Mouse (Mus musculus) liver, postnatal 0 days (tissue): ENCODE data around the gene Pde6h.

Experiments used
- CTCF ChIP-seq: sonication (generic); IDR thresholded peaks from 2 replicates; pipeline ENCODE4 v1.5.1; 2016; ENCODE audit warnings: antibody characterized with exemption, low read depth
- EP300 ChIP-seq: IDR thresholded peaks from 2 replicates; pipeline ENCODE4 v1.6.1; 2016; ENCODE audit warnings: antibody characterized with exemption, low read depth, mild to moderate bottlenecking

DNA sequence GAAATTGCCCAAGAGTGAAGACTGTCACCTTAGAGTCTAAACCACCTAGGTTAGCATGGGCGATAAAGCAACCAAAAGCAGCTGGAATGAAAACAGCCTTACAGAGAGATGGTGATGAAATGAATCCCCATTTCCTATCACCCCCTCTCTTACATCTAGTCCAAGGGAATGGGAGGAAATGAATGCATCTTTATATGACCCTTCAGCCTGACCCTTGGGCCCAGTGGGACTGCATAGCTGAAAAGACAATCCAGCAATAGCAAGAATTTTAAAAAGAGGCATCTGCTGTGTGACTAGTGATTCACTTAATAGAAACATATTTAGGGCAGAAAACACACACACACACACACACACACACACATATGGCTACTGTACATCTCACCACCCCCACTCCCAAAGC, 4.0 kb downstream of the Pde6h start:
- TF ChIP-seq CTCF: no peak
- no peak for TF ChIP-seq EP300
